Mouse (Mus musculus) erythroblast, embryonic 14.5 days (primary cell): ENCODE data around the gene AC134908.4.

ENCODE experiments used
- GATA1 ChIP-seq: IDR thresholded peaks from 2 replicates; pipeline ENCODE4 v1.6.1; 2012; ENCODE audit warnings: low read length, inconsistent platforms, mixed read lengths
- TAL1 ChIP-seq: IDR thresholded peaks from 3 replicates; pipeline ENCODE4 v1.6.1; 2012; ENCODE audit warnings: low read length, inconsistent platforms, mixed read lengths

GRCm38 (mm10) chr17:25783086-25783485 lies 12.4 kb downstream of the AC134908.4 start:
- TF ChIP-seq GATA1: no peak
- TF ChIP-seq TAL1: no peak
